ENCODE assay signal across 8 mouse cellular contexts in genomic region chr12:33245455-33245854, GRCm38 (mm10).
DNase-seq lines count a peak whose midpoint lies in the region; ATAC-seq and TF ChIP-seq lines count a peak whose summit lies in the region.

No protein-coding gene starts in this region.

- no peak overlapping the region for H3K9ac ChIP-seq in forebrain, embryonic 14.5 days (ENCODE audit: low read length)
- H3K9ac ChIP-seq in forebrain, embryonic 11.5 days (ENCODE audit: low read length): no peak overlapping the region
- no peak overlapping the region for H3K9ac ChIP-seq in hindbrain, postnatal 0 days (replicated peaks; ENCODE audit: low read length)
- no peak overlapping the region for H3K9ac ChIP-seq in neural tube, embryonic 15.5 days (replicated peaks)

- H3K27ac ChIP-seq in forebrain, embryonic 14.5 days (ENCODE audit: low read depth, low read length): peak overlapping the region; percentile 56; the same call in 1 of the 2 replicates
- H3K27ac ChIP-seq in forebrain, embryonic 11.5 days (ENCODE audit: low read depth, low read length): no peak overlapping the region
- no peak overlapping the region for H3K27ac ChIP-seq in hindbrain, postnatal 0 days
- H3K27ac ChIP-seq in neural tube, embryonic 15.5 days (replicated peaks): 0 out of 2 replicates have a peak overlapping the region, but pooled peaks have one; percentile 2

- no peaks in the 10 kb centered on the region for H3K27me3 ChIP-seq in forebrain, embryonic 14.5 days (replicated peaks; ENCODE audit: control insufficient read depth, insufficient read depth, low read length)
- no peaks in the 10 kb centered on the region for H3K27me3 ChIP-seq in forebrain, embryonic 11.5 days (ENCODE audit: control insufficient read depth, insufficient read depth, low read length)
- H3K27me3 ChIP-seq in hindbrain, postnatal 0 days (ENCODE audit: insufficient read depth, low read length): no peaks in the 10 kb centered on the region
- H3K27me3 ChIP-seq in neural tube, embryonic 15.5 days (replicated peaks): no peaks in the 10 kb centered on the region

- H3K4me2 ChIP-seq in forebrain, embryonic 14.5 days (ENCODE audit: low read length): no peak overlapping the region
- no peak overlapping the region for H3K4me2 ChIP-seq in forebrain, embryonic 11.5 days (ENCODE audit: low read depth, low read length, severe bottlenecking)
- no peak overlapping the region for H3K4me2 ChIP-seq in hindbrain, postnatal 0 days (ENCODE audit: low read depth, low read length)
- no peak overlapping the region for H3K4me2 ChIP-seq in neural tube, embryonic 15.5 days

- no peaks in the 10 kb centered on the region for H3K9me3 ChIP-seq in forebrain, embryonic 14.5 days (replicated peaks; ENCODE audit: control insufficient read depth, low read length)
- H3K9me3 ChIP-seq in forebrain, embryonic 11.5 days (ENCODE audit: control insufficient read depth, low read length): no peaks in the 10 kb centered on the region
- no peaks in the 10 kb centered on the region for H3K9me3 ChIP-seq in hindbrain, postnatal 0 days (ENCODE audit: low read length)
- no peaks in the 10 kb centered on the region for H3K9me3 ChIP-seq in neural tube, embryonic 15.5 days (replicated peaks)

- no peak for TF ChIP-seq CTCF in hindbrain, postnatal 0 days (IDR thresholded peaks at IDR 0.05; ENCODE audit: low read depth)

- ATAC-seq in forebrain, embryonic 14.5 days: peak; percentile 38; the same call in 1 of the 2 replicates
- no peak for ATAC-seq in forebrain, embryonic 11.5 days (replicated peaks; ENCODE audit: low FRiP score)
- peak; percentile 38 for ATAC-seq in hindbrain, postnatal 0 days
- no peak for ATAC-seq in neural tube, embryonic 15.5 days (ENCODE audit: low FRiP score)

- WGBS in forebrain, embryonic 14.5 days: 83% methylated on average over 4 of the region's 4 CpGs
- 84% methylated on average over 4 of the region's 4 CpGs for WGBS in forebrain, embryonic 11.5 days
- 67% methylated on average over 4 of the region's 4 CpGs for WGBS in hindbrain, postnatal 0 days
- WGBS in neural tube, embryonic 15.5 days: 68% methylated on average over 4 of the region's 4 CpGs

- peaks cover 17% of the 10 kb centered on the region for H3K4me1 ChIP-seq in forebrain, embryonic 14.5 days (ENCODE audit: control insufficient read depth, insufficient read depth, low read length)
- H3K4me1 ChIP-seq in forebrain, embryonic 11.5 days (replicated peaks; ENCODE audit: control insufficient read depth, insufficient read depth, low read length): no peaks in the 10 kb centered on the region
- peaks cover 28% of the 10 kb centered on the region for H3K4me1 ChIP-seq in hindbrain, postnatal 0 days (ENCODE audit: insufficient read depth, low read length)
- peaks cover 53% of the 10 kb centered on the region for H3K4me1 ChIP-seq in neural tube, embryonic 15.5 days

- peak; percentile 68 for DNase-seq in forebrain, embryonic 14.5 days (ENCODE audit: low spot score)
- no peak for DNase-seq in forebrain, embryonic 11.5 days (ENCODE audit: low spot score)
- DNase-seq in right cerebral cortex, postnatal 10 days (ENCODE audit: low spot score in 2 of 2): peak; percentile 42 to 49
- no peak for DNase-seq in right cerebral cortex, postnatal 36 days (ENCODE audit: low spot score in 2 of 2)
- peak; percentile 46 for DNase-seq in hindbrain, postnatal 0 days (ENCODE audit: low spot score)
- no peak for DNase-seq in thymus, adult 18-20 months
- DNase-seq in yolk sac, embryonic 10.5 days (ENCODE audit: low spot score): no peak

- no peak overlapping the region for H3K4me3 ChIP-seq in forebrain, embryonic 14.5 days (ENCODE audit: low read depth, low read length)
- no peak overlapping the region for H3K4me3 ChIP-seq in forebrain, embryonic 11.5 days (ENCODE audit: low read depth, low read length)
- no peak overlapping the region for H3K4me3 ChIP-seq in hindbrain, postnatal 0 days (ENCODE audit: low read length)
- H3K4me3 ChIP-seq in neural tube, embryonic 15.5 days (replicated peaks): no peak overlapping the region

- peaks cover 4% of the 10 kb centered on the region; the same call in 1 of the 2 replicates for H3K36me3 ChIP-seq in forebrain, embryonic 14.5 days (ENCODE audit: control insufficient read depth, insufficient read depth, low read length)
- H3K36me3 ChIP-seq in forebrain, embryonic 11.5 days (ENCODE audit: control insufficient read depth, insufficient read depth, low read length): no peaks in the 10 kb centered on the region
- no peaks in the 10 kb centered on the region for H3K36me3 ChIP-seq in hindbrain, postnatal 0 days (ENCODE audit: insufficient read depth, low read length)
- no peaks in the 10 kb centered on the region for H3K36me3 ChIP-seq in neural tube, embryonic 15.5 days

Comparison
In these comparisons a context has a peak if more than half of its experiments do, and no peak if none do; other contexts are left out.
1. ATAC-seq: peak in forebrain, embryonic 14.5 days (single experiment) and hindbrain, postnatal 0 days (single experiment); none in forebrain, embryonic 11.5 days (single experiment) and neural tube, embryonic 15.5 days (single experiment).
2. DNase-seq: peak in forebrain, embryonic 14.5 days (single experiment), right cerebral cortex, postnatal 10 days (2 of 2) and hindbrain, postnatal 0 days (single experiment); none in forebrain, embryonic 11.5 days (single experiment), right cerebral cortex, postnatal 36 days (0 of 2), thymus, adult 18-20 months (0 of 2) and yolk sac, embryonic 10.5 days (single experiment).
3. H3K27ac ChIP-seq: peak in forebrain, embryonic 14.5 days (single experiment) and neural tube, embryonic 15.5 days (single experiment); none in forebrain, embryonic 11.5 days (single experiment) and hindbrain, postnatal 0 days (single experiment).